Mouse (Mus musculus): ENCODE results near the gene 1600014C10Rik. TPM values are rescaled to one million over a fixed set of nuclear protein-coding genes. Genes with fewer than 3 reads are reported as not detected.

The 1600014C10Rik gene
- 3.9 and 6.8 TPM in 2 replicates for polyA plus RNA-seq (2012; ENCODE audit: low replicate concordance)

GRCm38 (mm10) chr7:38182962-38183687 is at the start of gene 1600014C10Rik:
Gene 1600014C10Rik (plus strand): TSS chr7:38183217.

DNA sequence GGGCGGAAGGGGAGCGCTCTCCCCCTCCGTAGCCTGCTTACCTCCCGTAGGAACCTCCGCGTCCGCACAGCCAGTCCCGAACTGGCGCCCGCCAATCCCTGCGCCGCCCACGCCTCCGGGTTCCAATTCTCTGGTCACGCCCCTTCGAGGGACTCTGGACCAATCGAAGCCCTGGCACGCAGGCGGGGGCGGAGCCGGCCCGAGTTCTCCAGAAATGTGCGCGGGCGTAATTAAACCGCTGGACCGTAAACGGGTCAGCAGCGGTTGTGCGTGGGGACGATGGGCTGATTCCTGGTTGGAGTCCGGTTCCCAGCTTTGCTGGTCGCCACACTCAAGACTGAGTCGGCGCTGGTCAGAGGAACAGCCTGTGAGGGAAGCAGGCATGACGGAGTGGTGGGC is 44.9 kb downstream of the 1600014C10Rik start, which contains the start of gene Plekhf1:
Plekhf1 (minus strand) TSS at position 117 of the 399 bp plus-strand sequence.

Other genes with a start within 250 kb of the 1600014C10Rik start
- 15.5 and 20.6 TPM in 2 replicates for gene Uri1, start 159.7 kb upstream of the 1600014C10Rik start, polyA plus RNA-seq (2012; ENCODE audit: low replicate concordance)
- 165 and 214 TPM in 2 replicates for gene Ccne1, start 75.7 kb upstream of the 1600014C10Rik start, polyA plus RNA-seq (2012; ENCODE audit: low replicate concordance)
- 0.20 and 0.63 TPM in 2 replicates for gene Plekhf1, start 44.8 kb downstream of the 1600014C10Rik start, polyA plus RNA-seq (2012; ENCODE audit: low replicate concordance)
- gene Pop4, start 88.2 kb downstream of the 1600014C10Rik start, polyA plus RNA-seq (2012; ENCODE audit: low replicate concordance), result 1.3 and 2.1 TPM in 2 replicates

All from leukemia stem cell, adult 10-12 weeks (primary cell).